ENCODE assay signal across 10 mouse cellular contexts in the genomic region with DNA sequence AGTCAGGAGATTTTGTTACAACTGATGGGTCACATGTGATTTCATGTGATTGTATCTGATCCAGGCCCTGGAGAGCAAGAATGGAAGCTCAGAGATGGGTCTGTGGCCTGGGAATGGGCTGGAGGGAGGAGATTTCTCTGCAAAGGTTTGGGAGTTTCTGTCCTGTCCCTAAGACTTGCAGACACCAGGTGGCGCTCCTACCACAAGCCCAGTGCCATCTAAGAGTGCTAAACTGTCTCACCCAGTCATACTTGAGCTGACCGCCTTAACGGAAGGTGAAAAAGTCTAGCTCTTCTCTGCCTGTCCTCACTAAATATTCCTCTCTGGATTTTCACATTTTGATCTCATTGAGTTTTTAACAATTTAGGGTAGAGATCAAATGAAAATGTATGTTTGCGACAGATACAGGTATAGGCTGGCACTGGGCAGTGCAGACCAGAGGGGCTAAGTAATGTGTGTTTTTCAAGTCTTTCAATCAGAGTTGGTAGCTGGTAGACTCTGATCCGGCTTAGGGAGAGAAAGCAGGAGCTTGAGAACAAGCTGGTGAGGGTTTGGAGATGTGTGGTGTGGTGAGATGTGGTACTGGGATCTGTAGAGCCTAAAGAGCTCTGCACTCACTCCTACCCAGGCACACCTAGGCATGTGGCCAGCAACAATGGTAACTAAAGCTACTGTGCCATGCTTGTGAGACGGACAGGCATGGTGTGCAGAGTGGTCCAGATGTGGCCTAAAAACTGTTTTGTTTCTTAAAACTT. TPM values are rescaled to one million over a fixed set of nuclear protein-coding genes. Genes with fewer than 3 reads are reported as not detected.
DNase-seq lines count a peak whose midpoint lies in the region; ATAC-seq lines count a peak whose summit lies in the region.
"Had no signal": no experiment of that assay in that cellular context is flagged by ENCODE, and none has a peak within 500 bp of the region (broad histone marks: within the 10 kb centered on the region; RNA-seq: fewer than 3 reads in every experiment).

No protein-coding gene starts in this region.

- no peak overlapping the region for H3K9ac ChIP-seq in kidney, embryonic 15.5 days
- H3K9ac ChIP-seq in limb, embryonic 11.5 days (ENCODE audit: low read length), result no peak overlapping the region
- H3K9ac ChIP-seq: embryonic facial prominence, embryonic 12.5 days had no signal

- no peaks in the 10 kb centered on the region for H3K9me3 ChIP-seq in kidney, embryonic 15.5 days (replicated peaks)
- no peaks in the 10 kb centered on the region for H3K9me3 ChIP-seq in limb, embryonic 11.5 days (ENCODE audit: control insufficient read depth, low read length)
- H3K9me3 ChIP-seq: embryonic facial prominence, embryonic 12.5 days had no signal

- peak; percentile 61 for DNase-seq in kidney, adult 11 months
- DNase-seq in brain, adult 2 months (ENCODE audit: low read depth, low spot score), result peak; percentile 97
- DNase-seq in kidney, adult 8-10 months, result peak; percentile 72 to 88
- DNase-seq in limb, embryonic 11.5 days (ENCODE audit: low spot score), result peak; percentile 88
- DNase-seq in ovary, postnatal 36 days (ENCODE audit: low spot score), result peak; percentile 84
- peak; percentile 87 for DNase-seq in thymus, postnatal 0 days (ENCODE audit: low spot score)

- no peaks in the 10 kb centered on the region for H3K36me3 ChIP-seq in kidney, embryonic 15.5 days
- H3K36me3 ChIP-seq in limb, embryonic 11.5 days (ENCODE audit: control insufficient read depth, insufficient read depth, low read length), result no peaks in the 10 kb centered on the region
- H3K36me3 ChIP-seq: embryonic facial prominence, embryonic 12.5 days had no signal

- no peak overlapping the region for H3K4me2 ChIP-seq in kidney, embryonic 15.5 days
- no peak overlapping the region for H3K4me2 ChIP-seq in limb, embryonic 11.5 days (ENCODE audit: low read depth, severe bottlenecking)
- H3K4me2 ChIP-seq: embryonic facial prominence, embryonic 12.5 days had no signal

- H3K27me3 ChIP-seq in kidney, embryonic 15.5 days, result peaks cover 31% of the 10 kb centered on the region
- H3K27me3 ChIP-seq in limb, embryonic 11.5 days (ENCODE audit: control insufficient read depth, insufficient read depth, low read length), result peaks cover 8% of the 10 kb centered on the region

- no peak overlapping the region for H3K4me3 ChIP-seq in kidney, embryonic 15.5 days (replicated peaks)
- H3K4me3 ChIP-seq in limb, embryonic 11.5 days (ENCODE audit: low read depth, low read length), result no peak overlapping the region
- H3K4me3 ChIP-seq: embryonic facial prominence, embryonic 12.5 days; myocyte had no signal

- H3K27ac ChIP-seq in kidney, embryonic 15.5 days, result no peak overlapping the region
- no peak overlapping the region for H3K27ac ChIP-seq in limb, embryonic 11.5 days (replicated peaks; ENCODE audit: low read depth, low read length)
- H3K27ac ChIP-seq: embryonic facial prominence, embryonic 12.5 days had no signal

- WGBS in kidney, embryonic 15.5 days, result 30% methylated on average over 6 of the region's 6 CpGs
- WGBS in limb, embryonic 11.5 days, result 32% methylated on average over 6 of the region's 6 CpGs

- no peak for ATAC-seq in kidney, embryonic 15.5 days (replicated peaks; ENCODE audit: low FRiP score)
- ATAC-seq in frontal cortex, adult (ENCODE audit: low TSS enrichment), result 0 out of 2 replicates have a peak, but pooled peaks have one; percentile 20
- ATAC-seq in limb, embryonic 11.5 days (ENCODE audit: insufficient number of reproducible peaks, low FRiP score, low TSS enrichment, low read depth), result no peak

- H3K4me1 ChIP-seq in kidney, embryonic 15.5 days, result peaks cover 14% of the 10 kb centered on the region
- peaks cover 7% of the 10 kb centered on the region for H3K4me1 ChIP-seq in limb, embryonic 11.5 days (ENCODE audit: control insufficient read depth, insufficient read depth, low read length)

RNA-seq across cellular contexts. Expression of gene Sema7a, which starts 4.1 kb away (rescaled TPM):
- polyA plus RNA-seq in kidney, embryonic 15.5 days (2015; fragmentation: Nextera tagmentation; extraction: Ambion mirVana), result 0.39 and 0.45 TPM in 2 replicates
- polyA plus RNA-seq in limb, embryonic 11.5 days (2014; fragmentation: Nextera tagmentation; extraction: Ambion mirVana), result 0.35 and 1.4 TPM in 2 replicates
- polyA plus RNA-seq in thymus, postnatal 0 days (2015; fragmentation: Nextera tagmentation; extraction: Ambion mirVana), result 3.4 and 4.0 TPM in 2 replicates

RNA-seq across cellular contexts. Expression of gene Ubl7, which starts 25.1 kb away (rescaled TPM):
- 104 and 114 TPM in 2 replicates for polyA plus RNA-seq in kidney, embryonic 15.5 days (2015; fragmentation: Nextera tagmentation; extraction: Ambion mirVana)
- 122 and 127 TPM in 2 replicates for polyA plus RNA-seq in limb, embryonic 11.5 days (2014; fragmentation: Nextera tagmentation; extraction: Ambion mirVana)
- 125 and 133 TPM in 2 replicates for polyA plus RNA-seq in thymus, postnatal 0 days (2015; fragmentation: Nextera tagmentation; extraction: Ambion mirVana)
